Mouse (Mus musculus) skeletal muscle tissue, adult 2 months (tissue): ENCODE results near the gene Odf3l1.

ENCODE experiments used
- DNase-seq: peaks from one replicate; pipeline ENCODE4 v3.0.0-alpha.2; 2012; ENCODE audit warnings: low read depth, low spot score

The Odf3l1 gene

GRCm38 (mm10) chr9:56844644-56845043 is 19.8 kb downstream of the Odf3l1 start:
- DNase-seq, result no peak

DNA sequence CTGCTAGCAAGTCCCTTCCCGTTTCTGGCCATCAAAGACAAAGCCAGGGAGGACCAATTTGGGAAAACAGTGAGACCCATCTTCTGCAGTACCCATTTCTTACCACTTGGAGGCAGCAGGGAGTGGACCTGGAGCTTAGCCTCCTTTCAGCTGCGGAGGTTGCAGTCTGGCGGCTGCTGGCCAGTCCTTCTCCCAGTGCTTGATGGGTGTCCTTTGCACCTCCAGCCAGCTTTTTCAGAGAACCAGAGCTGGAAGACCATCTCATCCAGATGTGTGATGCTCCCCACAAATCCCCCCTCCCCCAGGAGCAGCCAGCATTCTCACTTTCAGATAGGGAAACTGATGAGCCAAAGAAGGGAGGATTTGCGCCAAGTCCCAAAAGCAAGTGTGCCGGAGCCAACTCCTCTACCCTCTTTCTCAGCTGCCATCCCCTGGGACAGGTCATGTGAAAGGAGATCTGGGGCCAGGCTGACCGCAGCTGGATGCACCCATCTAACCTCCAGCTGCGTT is 20.7 kb downstream of the Odf3l1 start:
- DNase-seq, result peak; percentile 85

DNA sequence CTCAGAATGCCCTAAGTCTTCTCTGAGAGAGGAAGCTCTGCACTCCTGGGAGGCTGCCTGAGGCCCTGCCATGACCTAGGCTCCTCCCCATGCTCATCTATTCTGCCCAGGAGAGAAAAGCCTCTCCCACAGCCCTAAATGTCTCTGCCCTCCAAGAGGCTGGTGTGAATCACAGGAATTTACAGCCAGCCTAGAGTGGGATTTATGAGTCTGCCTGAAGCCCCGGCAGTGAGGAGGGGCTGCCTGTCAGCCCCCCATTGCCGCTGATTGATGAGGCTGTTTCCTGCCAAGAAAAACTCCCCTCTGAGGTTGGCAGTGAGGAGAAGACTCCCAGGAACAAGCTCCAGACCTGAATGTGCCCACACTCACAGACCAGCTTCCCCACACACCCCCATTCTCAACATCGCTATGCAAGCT is 22.2 kb downstream of the Odf3l1 start:
- DNase-seq, result no peak

GRCm38 (mm10) chr9:56841864-56842263 is 22.6 kb downstream of the Odf3l1 start:
- no peak for DNase-seq

DNA sequence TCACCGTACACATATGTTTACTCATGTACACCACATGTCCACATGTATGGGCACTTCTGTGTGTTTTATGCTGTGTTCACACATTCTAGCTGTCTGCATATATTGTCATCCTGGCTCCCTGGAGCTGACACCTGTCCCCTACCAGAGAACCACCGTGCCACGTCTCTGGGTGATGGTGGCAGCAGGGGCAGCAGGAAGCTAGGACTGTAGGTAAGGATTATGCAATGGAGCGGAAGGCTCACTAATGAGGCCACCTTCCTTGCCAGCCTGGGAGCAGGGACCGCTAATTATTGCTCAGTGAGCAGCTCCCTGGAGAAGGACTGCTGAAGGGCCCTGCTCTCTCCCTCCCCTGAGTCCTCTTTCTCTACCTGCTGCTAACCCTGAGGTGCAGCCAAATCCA is 23.8 kb downstream of the Odf3l1 start:
- no peak for DNase-seq

GRCm38 (mm10) chr9:56835152-56835551 is 29.3 kb downstream of the Odf3l1 start:
- no peak for DNase-seq

- DNase-seq, result peak; percentile 67
These were observed 31.6 kb downstream of the Odf3l1 start for GRCm38 (mm10) chr9:56832900-56833299.

- DNase-seq, result no peak
These were observed 32.6 kb downstream of the Odf3l1 start for GRCm38 (mm10) chr9:56831904-56832303.

DNA sequence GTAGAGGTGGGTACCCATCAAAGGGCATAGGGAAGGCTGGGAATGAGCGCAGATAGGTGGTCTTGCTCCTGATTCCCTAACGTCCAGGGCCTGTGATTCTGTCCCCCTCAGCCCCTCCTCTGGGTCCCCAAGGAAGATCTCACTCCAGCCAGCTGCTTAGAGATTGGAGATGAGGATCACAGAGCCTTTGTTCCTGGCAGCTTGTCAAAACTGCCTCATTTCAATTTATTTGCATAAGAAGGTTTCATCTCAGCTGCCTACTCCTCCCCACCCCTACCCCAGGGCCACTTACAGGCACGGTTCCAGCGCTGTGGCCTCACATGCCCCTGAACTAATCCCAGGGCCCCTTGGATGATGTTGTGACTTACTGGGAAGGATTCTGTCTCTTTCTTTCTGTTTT is 34.3 kb downstream of the Odf3l1 start:
- peak; percentile 57 for DNase-seq

GRCm38 (mm10) chr9:56828841-56829240 is 35.6 kb downstream of the Odf3l1 start:
- no peak for DNase-seq

GRCm38 (mm10) chr9:56828146-56828545 is 36.3 kb downstream of the Odf3l1 start:
- DNase-seq, result no peak

GRCm38 (mm10) chr9:56825476-56826213 is 38.8 kb downstream of the Odf3l1 start:
- DNase-seq, result no peak

- no peak for DNase-seq
These were observed 39.6 kb downstream of the Odf3l1 start for GRCm38 (mm10) chr9:56824900-56825299.

DNA sequence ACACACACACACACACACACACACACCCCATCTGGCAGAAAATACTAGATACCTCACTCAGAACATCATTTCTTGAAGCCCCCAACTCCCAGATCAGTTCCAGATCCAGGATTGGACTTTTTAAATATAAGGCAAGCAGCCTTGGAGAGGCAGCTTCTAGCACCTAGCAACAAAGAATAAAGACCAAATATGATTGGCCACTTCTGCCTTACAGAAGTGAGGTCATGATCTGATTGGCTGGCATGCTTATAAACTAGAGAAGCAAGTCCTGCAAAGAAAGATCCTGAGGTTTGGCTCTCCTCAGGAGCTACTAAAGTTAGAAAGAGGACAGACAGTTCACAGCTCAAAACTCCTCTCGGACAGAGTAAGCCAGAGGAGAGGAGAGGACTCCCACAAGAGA is 53.6 kb downstream of the Odf3l1 start:
- no peak for DNase-seq

DNA sequence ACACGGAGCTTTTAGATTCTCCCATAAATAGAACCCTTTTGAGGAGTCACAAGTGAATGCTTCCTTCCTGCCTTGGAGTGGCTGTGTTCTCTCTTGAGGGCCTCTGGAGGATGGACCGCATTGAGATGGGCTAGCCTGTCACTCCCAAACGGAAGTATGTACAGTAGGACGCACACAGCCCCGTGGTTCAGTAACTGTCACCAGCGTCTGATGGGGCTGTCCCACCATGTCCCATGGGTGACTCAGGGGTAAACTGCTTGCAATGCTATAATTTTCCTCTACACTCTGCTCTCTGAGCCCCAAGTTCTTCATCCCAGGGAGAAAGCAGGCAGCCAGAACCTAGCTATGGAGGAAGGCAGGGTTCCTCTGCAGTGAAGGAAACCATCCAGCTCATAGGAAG is 56.5 kb downstream of the Odf3l1 start:
- no peak for DNase-seq

DNA sequence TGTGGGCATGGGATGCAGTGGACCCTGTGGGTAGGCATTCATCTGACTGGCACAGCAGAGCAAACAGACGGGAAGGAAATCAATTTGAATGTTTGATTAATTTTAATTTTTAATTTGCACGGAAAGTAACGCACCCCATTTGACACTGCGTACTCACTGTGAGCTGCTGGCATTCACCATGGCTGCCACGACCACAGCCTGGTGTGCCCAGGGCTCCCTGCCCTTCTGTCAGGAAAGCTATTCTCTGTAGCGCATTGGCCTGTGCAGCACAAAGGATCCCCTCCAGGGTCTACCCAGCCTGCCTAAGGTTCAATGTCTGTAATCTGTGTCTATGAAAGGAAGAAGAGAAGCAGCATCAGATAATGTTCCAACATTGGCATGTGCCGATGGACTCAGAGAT is 61.3 kb downstream of the Odf3l1 start:
- DNase-seq, result no peak
